ENCODE assay signal across 8 mouse cellular contexts in genomic region chr6:8275098-8275497, GRCm38 (mm10). TPM values are rescaled to one million over a fixed set of nuclear protein-coding genes. Genes with fewer than 3 reads are reported as not detected.
DNase-seq lines count a peak whose midpoint lies in the region; ATAC-seq lines count a peak whose summit lies in the region.

No protein-coding gene starts in this region.

- H3K27ac ChIP-seq in midbrain, embryonic 11.5 days (ENCODE audit: low read depth, low read length): no peak overlapping the region
- H3K27ac ChIP-seq in midbrain, embryonic 13.5 days: no peak overlapping the region
- H3K27ac ChIP-seq in hindbrain, embryonic 15.5 days (replicated peaks): no peak overlapping the region
- H3K27ac ChIP-seq in neural tube, embryonic 14.5 days (ENCODE audit: low read depth, low read length): no peak overlapping the region

- intact Hi-C loops in left cerebral cortex, postnatal 14 days (cut with DNase I): loop anchor here (5.0 to 10.0 kb wide), 3 partner anchors 232 to 560 kb away; partner anchors contain the start of gene Glcci1

- DNase-seq in midbrain, embryonic 11.5 days (ENCODE audit: low spot score, missing footprints): peak; percentile 92
- peak; percentile 38 for DNase-seq in adrenal gland, postnatal 25 days
- DNase-seq in left cerebral cortex, postnatal 14 days (ENCODE audit: low spot score in 2 of 2): peak; percentile 85 to 88
- peak; percentile 92 for DNase-seq in thymus, postnatal 0 days (ENCODE audit: low spot score)

- ATAC-seq in midbrain, embryonic 11.5 days (ENCODE audit: low FRiP score): no peak
- ATAC-seq in midbrain, embryonic 13.5 days: no peak
- peak; percentile 67; the same call in 1 of the 2 replicates for ATAC-seq in erythroblast, adult 5-6 weeks (replicated peaks; ENCODE audit: low FRiP score, poor library complexity, severe bottlenecking)
- peak; percentile 75; the same call in 1 of the 2 replicates for ATAC-seq in hindbrain, embryonic 15.5 days (ENCODE audit: low FRiP score, low read depth)
- ATAC-seq in neural tube, embryonic 14.5 days (ENCODE audit: low read depth): peak; percentile 72

- no peak overlapping the region for H3K4me3 ChIP-seq in midbrain, embryonic 11.5 days (ENCODE audit: low read depth, low read length)
- H3K4me3 ChIP-seq in midbrain, embryonic 13.5 days (replicated peaks): no peak overlapping the region
- no peak overlapping the region for H3K4me3 ChIP-seq in hindbrain, embryonic 15.5 days
- H3K4me3 ChIP-seq in neural tube, embryonic 14.5 days (ENCODE audit: low read depth, low read length): no peak overlapping the region

- H3K9ac ChIP-seq in midbrain, embryonic 11.5 days (ENCODE audit: low read length): no peak overlapping the region
- H3K9ac ChIP-seq in midbrain, embryonic 13.5 days (replicated peaks): no peak overlapping the region
- H3K9ac ChIP-seq in hindbrain, embryonic 15.5 days: no peak overlapping the region
- H3K9ac ChIP-seq in neural tube, embryonic 14.5 days (replicated peaks; ENCODE audit: low read depth, low read length): no peak overlapping the region

- no peak overlapping the region for H3K4me2 ChIP-seq in midbrain, embryonic 11.5 days
- no peak overlapping the region for H3K4me2 ChIP-seq in midbrain, embryonic 13.5 days (replicated peaks)
- H3K4me2 ChIP-seq in hindbrain, embryonic 15.5 days: no peak overlapping the region
- no peak overlapping the region for H3K4me2 ChIP-seq in neural tube, embryonic 14.5 days (ENCODE audit: low read depth, low read length)

- no peaks in the 10 kb centered on the region for H3K27me3 ChIP-seq in midbrain, embryonic 11.5 days (ENCODE audit: control insufficient read depth, insufficient read depth, low read length)
- no peaks in the 10 kb centered on the region for H3K27me3 ChIP-seq in midbrain, embryonic 13.5 days
- no peaks in the 10 kb centered on the region for H3K27me3 ChIP-seq in hindbrain, embryonic 15.5 days
- no peaks in the 10 kb centered on the region for H3K27me3 ChIP-seq in neural tube, embryonic 14.5 days (ENCODE audit: control insufficient read depth, insufficient read depth, low read length)

- H3K4me1 ChIP-seq in midbrain, embryonic 11.5 days (ENCODE audit: control insufficient read depth, insufficient read depth, low read length): no peaks in the 10 kb centered on the region
- H3K4me1 ChIP-seq in midbrain, embryonic 13.5 days (replicated peaks): no peaks in the 10 kb centered on the region
- H3K4me1 ChIP-seq in hindbrain, embryonic 15.5 days (replicated peaks): 0 out of 2 replicates have a peak, but pooled peaks cover 4% of the 10 kb centered on the region
- no peaks in the 10 kb centered on the region for H3K4me1 ChIP-seq in neural tube, embryonic 14.5 days (ENCODE audit: control insufficient read depth, insufficient read depth, low read length)

- 15% methylated on average over 1 of the region's 1 CpGs for WGBS in midbrain, embryonic 11.5 days
- 4% methylated on average over 1 of the region's 1 CpGs for WGBS in midbrain, embryonic 13.5 days
- WGBS in hindbrain, embryonic 15.5 days: 8% methylated on average over 1 of the region's 1 CpGs
- WGBS in neural tube, embryonic 14.5 days: 10% methylated on average over 1 of the region's 1 CpGs

- H3K36me3 ChIP-seq in midbrain, embryonic 11.5 days (ENCODE audit: control insufficient read depth, insufficient read depth, low read length): no peaks in the 10 kb centered on the region
- peaks cover 12% of the 10 kb centered on the region for H3K36me3 ChIP-seq in midbrain, embryonic 13.5 days
- H3K36me3 ChIP-seq in hindbrain, embryonic 15.5 days: peaks cover 8% of the 10 kb centered on the region
- H3K36me3 ChIP-seq in neural tube, embryonic 14.5 days (ENCODE audit: control insufficient read depth, insufficient read depth, low read length): no peaks in the 10 kb centered on the region; the same call in 1 of the 2 replicates

- H3K9me3 ChIP-seq in midbrain, embryonic 11.5 days (ENCODE audit: control insufficient read depth, low read length): no peaks in the 10 kb centered on the region
- H3K9me3 ChIP-seq in midbrain, embryonic 13.5 days: no peaks in the 10 kb centered on the region
- no peaks in the 10 kb centered on the region for H3K9me3 ChIP-seq in hindbrain, embryonic 15.5 days
- H3K9me3 ChIP-seq in neural tube, embryonic 14.5 days (ENCODE audit: control insufficient read depth, low read length): no peaks in the 10 kb centered on the region

RNA-seq across cellular contexts. Expression of gene Gm45062, which starts 15.8 kb away (rescaled TPM):
- polyA plus RNA-seq in midbrain, embryonic 11.5 days (2014; fragmentation: Nextera tagmentation; extraction: Ambion mirVana): 15.6 and 19.9 TPM in 2 replicates
- 18.8 and 19.6 TPM in 2 replicates for polyA plus RNA-seq in midbrain, embryonic 13.5 days (2015; fragmentation: Nextera tagmentation; extraction: Ambion mirVana)
- 4.8 TPM in 1 of 2 replicates, not detected in the other for total RNA-seq in adrenal gland, postnatal 25 days (2021)
- total RNA-seq in erythroblast, adult 5-6 weeks (2015; ENCODE audit: low replicate concordance): 2.7 and 6.7 TPM in 2 replicates
- 1.5 and 4.1 TPM in 2 replicates for total RNA-seq in erythroblast, adult 5-6 weeks (2017; ENCODE audit: low replicate concordance)
- polyA plus RNA-seq in hindbrain, embryonic 15.5 days (2015; fragmentation: Nextera tagmentation; extraction: Ambion mirVana): 10.7 and 11.1 TPM in 2 replicates
- 1 to 10 TPM; 2.7 to 7.7 TPM for total RNA-seq in left cerebral cortex, postnatal 14 days (2021)
- 7.7 and 18.3 TPM in 2 replicates for polyA plus RNA-seq in neural tube, embryonic 14.5 days (2014; fragmentation: Nextera tagmentation; extraction: Ambion mirVana)
- 27.6 and 29.5 TPM in 2 replicates for polyA plus RNA-seq in thymus, postnatal 0 days (2015; fragmentation: Nextera tagmentation; extraction: Ambion mirVana)

RNA-seq across cellular contexts. Expression of gene Umad1, which starts 16.0 kb away (rescaled TPM):
- polyA plus RNA-seq in midbrain, embryonic 11.5 days (2014; fragmentation: Nextera tagmentation; extraction: Ambion mirVana): 28.5 and 30.2 TPM in 2 replicates
- polyA plus RNA-seq in midbrain, embryonic 13.5 days (2015; fragmentation: Nextera tagmentation; extraction: Ambion mirVana): 43.1 and 49.5 TPM in 2 replicates
- 15.7 and 19.1 TPM in 2 replicates for total RNA-seq in adrenal gland, postnatal 25 days (2021)
- 6.5 and 9.0 TPM in 2 replicates for total RNA-seq in erythroblast, adult 5-6 weeks (2015; ENCODE audit: low replicate concordance)
- 1.8 and 4.9 TPM in 2 replicates for total RNA-seq in erythroblast, adult 5-6 weeks (2017; ENCODE audit: low replicate concordance)
- 55.1 and 57.4 TPM in 2 replicates for polyA plus RNA-seq in hindbrain, embryonic 15.5 days (2015; fragmentation: Nextera tagmentation; extraction: Ambion mirVana)
- 10 to 100 TPM; 32.6 to 33.5 TPM for total RNA-seq in left cerebral cortex, postnatal 14 days (2021)
- polyA plus RNA-seq in neural tube, embryonic 14.5 days (2014; fragmentation: Nextera tagmentation; extraction: Ambion mirVana): 55.4 and 60.0 TPM in 2 replicates
- polyA plus RNA-seq in thymus, postnatal 0 days (2015; fragmentation: Nextera tagmentation; extraction: Ambion mirVana): 22.8 and 23.8 TPM in 2 replicates

RNA-seq across cellular contexts. Expression of gene Rpa3, which starts 16.1 kb away (rescaled TPM):
- 187 and 196 TPM in 2 replicates for polyA plus RNA-seq in midbrain, embryonic 11.5 days (2014; fragmentation: Nextera tagmentation; extraction: Ambion mirVana)
- polyA plus RNA-seq in midbrain, embryonic 13.5 days (2015; fragmentation: Nextera tagmentation; extraction: Ambion mirVana): 92.8 and 96.7 TPM in 2 replicates
- 19.8 and 27.5 TPM in 2 replicates for total RNA-seq in adrenal gland, postnatal 25 days (2021)
- total RNA-seq in erythroblast, adult 5-6 weeks (2015; ENCODE audit: low replicate concordance): 39.5 and 71.1 TPM in 2 replicates
- total RNA-seq in erythroblast, adult 5-6 weeks (2017; ENCODE audit: low replicate concordance): 22.0 and 38.3 TPM in 2 replicates
- 47.7 and 61.1 TPM in 2 replicates for polyA plus RNA-seq in hindbrain, embryonic 15.5 days (2015; fragmentation: Nextera tagmentation; extraction: Ambion mirVana)
- 10 to 100 TPM; 15.0 to 16.6 TPM for total RNA-seq in left cerebral cortex, postnatal 14 days (2021)
- polyA plus RNA-seq in neural tube, embryonic 14.5 days (2014; fragmentation: Nextera tagmentation; extraction: Ambion mirVana): 49.4 and 52.5 TPM in 2 replicates
- polyA plus RNA-seq in thymus, postnatal 0 days (2015; fragmentation: Nextera tagmentation; extraction: Ambion mirVana): 318 and 330 TPM in 2 replicates

Comparison
In these comparisons a context has a peak if more than half of its experiments do, and no peak if none do; other contexts are left out.
1. ATAC-seq: peak in erythroblast, adult 5-6 weeks (single experiment), hindbrain, embryonic 15.5 days (single experiment) and neural tube, embryonic 14.5 days (single experiment); none in midbrain, embryonic 11.5 days (single experiment) and midbrain, embryonic 13.5 days (single experiment).
2. DNase-seq: peak in every context shown above with its lines; median percentile 92 in midbrain, embryonic 11.5 days; 92 in thymus, postnatal 0 days; 86 in left cerebral cortex, postnatal 14 days; 38 in adrenal gland, postnatal 25 days.